Mouse (Mus musculus) intestine, postnatal 0 days (tissue): ENCODE measurements around the gene Gtpbp3. TPM values are rescaled to one million over a fixed set of nuclear protein-coding genes. Genes with fewer than 3 reads are reported as not detected.

ENCODE experiments used
- ATAC-seq: fragments of 200-750 bp; cut with Nextera tagmentation; 2 replicates; pipeline ENCODE4 v1.8.0; 2017; ENCODE audit warnings: mild to moderate bottlenecking, moderate TSS enrichment, moderate library complexity
- H3K27ac ChIP-seq: fragments of 300-500 bp; sonication (generic); 2 replicates; pipeline ENCODE4 v1.5.1; 2014; ENCODE audit warnings: mild to moderate bottlenecking, low read depth, low read length, moderate library complexity
- H3K27me3 ChIP-seq: fragments of 300-500 bp; sonication (generic); replicated peaks from 2 replicates; pipeline ENCODE4 v1.6.1; 2014; ENCODE audit warnings: low read length, mixed read lengths; ENCODE audit not compliant: control insufficient read depth, insufficient read depth
- H3K36me3 ChIP-seq: fragments of 300-500 bp; sonication (generic); 2 replicates; pipeline ENCODE4 v1.6.1; 2014; ENCODE audit warnings: mild to moderate bottlenecking, moderate library complexity; ENCODE audit not compliant: control insufficient read depth, insufficient read depth
- H3K4me1 ChIP-seq: fragments of 300-500 bp; sonication (generic); replicated peaks from 2 replicates; pipeline ENCODE4 v1.6.1; 2014; ENCODE audit warnings: antibody characterized with exemption, low read length, mixed read lengths; ENCODE audit not compliant: control insufficient read depth, insufficient read depth
- H3K4me2 ChIP-seq: fragments of 300-500 bp; sonication (generic); replicated peaks from 2 replicates; pipeline ENCODE4 v1.6.1; 2014; ENCODE audit warnings: low read depth, mild to moderate bottlenecking, moderate library complexity
- H3K4me3 ChIP-seq: fragments of 300-500 bp; sonication (generic); 2 replicates; pipeline ENCODE4 v1.5.1; 2014; ENCODE audit warnings: low read depth, low read length
- H3K9ac ChIP-seq: fragments of 300-500 bp; sonication (generic); 2 replicates; pipeline ENCODE4 v1.6.1; 2014; ENCODE audit warnings: mild to moderate bottlenecking, low read depth, low read length
- H3K9me3 ChIP-seq: fragments of 300-500 bp; sonication (generic); 2 replicates; pipeline ENCODE4 v1.6.1; 2016; ENCODE audit warnings: mixed run types; ENCODE audit not compliant: control insufficient read depth
- CTCF ChIP-seq: sonication (generic); IDR thresholded peaks from 2 replicates; pipeline ENCODE4 v1.5.1; 2016; ENCODE audit warnings: low read depth, mild to moderate bottlenecking, control low read depth, antibody characterized with exemption, moderate library complexity
- WGBS: fragments of 180-500 bp; shearing (Covaris S2); extraction: QIAGEN DNeasy Blood & Tissue Kit; methylation state at CpG from one replicate; pipeline ENCODE4 v1.1.7; 2014; 5-methylcytosine and 5-hydroxymethylcytosine counted together
- polyA plus RNA-seq: library from polyadenylated mRNA; unstranded; fragments of >200 nt; fragmentation: Nextera tagmentation; extraction: Ambion mirVana; gene quantifications from 2 replicates; pipeline ENCODE4 v1.2.1, GENCODE M21; 2015

Gene Gtpbp3
- polyA plus RNA-seq, 1 experiment from 2014 or later, result 6.6 TPM

DNA sequence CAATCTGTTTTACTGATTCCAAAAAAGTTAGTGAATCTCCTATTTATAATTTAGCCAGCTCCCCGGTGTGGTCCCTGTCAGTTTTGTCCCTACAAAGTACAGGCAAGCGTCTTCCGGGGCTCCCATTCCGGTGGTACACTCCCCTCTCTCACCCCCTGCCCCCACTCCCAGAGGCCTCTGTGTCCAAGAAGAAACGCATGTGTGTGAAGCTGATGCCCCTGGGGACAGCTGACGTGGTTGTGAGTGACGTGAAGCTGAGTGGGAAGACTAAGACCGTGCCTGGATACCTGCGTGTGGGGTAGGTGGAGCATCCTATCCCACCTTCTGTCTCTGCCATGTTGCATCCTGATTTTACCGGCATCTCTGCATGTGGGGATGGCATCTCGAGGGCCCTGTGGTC, 57.1 kb downstream of the Gtpbp3 start:
- Histone ChIP-seq H3K27ac (no peak overlapping the region), H3K27me3 (no peaks in the 10 kb centered on the region), H3K9me3 (no peaks in the 10 kb centered on the region), H3K9ac (no peak overlapping the region), H3K4me1 (0 out of 2 replicates have a peak, but pooled peaks cover 2% of the 10 kb centered on the region), H3K4me2 (no peak overlapping the region), H3K36me3 (peaks cover 34% of the 10 kb centered on the region; the same call in 1 of the 2 replicates), H3K4me3 (no peak overlapping the region)
- no peak for ATAC-seq
- TF ChIP-seq CTCF, result no peak
- 89% methylated on average over 11 of the region's 11 CpGs for WGBS

GRCm38 (mm10) chr8:71547590-71547989, 59.7 kb downstream of the Gtpbp3 start:
- Histone ChIP-seq H3K27ac (no peak overlapping the region), H3K4me3 (no peak overlapping the region), H3K4me2 (no peak overlapping the region), H3K9ac (no peak overlapping the region), H3K4me1 (0 out of 2 replicates have a peak, but pooled peaks cover 2% of the 10 kb centered on the region), H3K27me3 (no peaks in the 10 kb centered on the region), H3K36me3 (peaks cover 34% of the 10 kb centered on the region; the same call in 1 of the 2 replicates), H3K9me3 (no peaks in the 10 kb centered on the region)
- WGBS, result 85% methylated on average over 7 of the region's 7 CpGs
- no peak for TF ChIP-seq CTCF
- ATAC-seq, result no peak

Other genes starting within 250 kb of the Gtpbp3 start
- 6.5 and 7.2 TPM in 2 replicates for gene Myo9b, start 215.4 kb upstream of the Gtpbp3 start, polyA plus RNA-seq
- gene Haus8, start 215.2 kb upstream of the Gtpbp3 start, polyA plus RNA-seq, result 12.9 and 13.1 TPM in 2 replicates
- gene Use1, start 121.3 kb upstream of the Gtpbp3 start, polyA plus RNA-seq, result 98.4 and 106 TPM in 2 replicates
- 20.0 and 20.5 TPM in 2 replicates for gene Ocel1, start 116.8 kb upstream of the Gtpbp3 start, polyA plus RNA-seq
- gene Nr2f6, start 106.1 kb upstream of the Gtpbp3 start, polyA plus RNA-seq, result 58.3 and 58.5 TPM in 2 replicates
- gene Ushbp1, start 92.3 kb upstream of the Gtpbp3 start, polyA plus RNA-seq, result 4.1 and 4.9 TPM in 2 replicates
- gene Babam1, start 91.2 kb upstream of the Gtpbp3 start, polyA plus RNA-seq, result 66.8 and 68.6 TPM in 2 replicates
- 2.8 and 4.4 TPM in 2 replicates for gene Ankle1, start 82.1 kb upstream of the Gtpbp3 start, polyA plus RNA-seq
- gene Abhd8, start 24.4 kb upstream of the Gtpbp3 start, polyA plus RNA-seq, result 15.2 and 15.9 TPM in 2 replicates
- gene Mrpl34, start 23.1 kb upstream of the Gtpbp3 start, polyA plus RNA-seq, result 187 and 190 TPM in 2 replicates
- 82.8 and 91.7 TPM in 2 replicates for gene Dda1, start 18.9 kb upstream of the Gtpbp3 start, polyA plus RNA-seq
- 0.54 and 0.74 TPM in 2 replicates for gene Ano8, start 2.1 kb upstream of the Gtpbp3 start, polyA plus RNA-seq
- 109 and 111 TPM in 2 replicates for gene Plvap, start 23.6 kb downstream of the Gtpbp3 start, polyA plus RNA-seq
- gene Ccdc194, start 37.6 kb downstream of the Gtpbp3 start, polyA plus RNA-seq, result 0.08 TPM in 1 of 2 replicates, not detected in the other
- gene Bst2, start 49.4 kb downstream of the Gtpbp3 start, polyA plus RNA-seq, result 85.5 and 91.5 TPM in 2 replicates
- 133 and 143 TPM in 2 replicates for gene Mvb12a, start 54.8 kb downstream of the Gtpbp3 start, polyA plus RNA-seq
- gene Tmem221, start 70.8 kb downstream of the Gtpbp3 start, polyA plus RNA-seq, result 0.66 and 0.90 TPM in 2 replicates
- gene Nxnl1, start 78.5 kb downstream of the Gtpbp3 start, polyA plus RNA-seq, result not detected in 2 replicates
- gene Slc27a1, start 80.8 kb downstream of the Gtpbp3 start, polyA plus RNA-seq, result 14.5 and 14.9 TPM in 2 replicates
- gene Pgls, start 104.1 kb downstream of the Gtpbp3 start, polyA plus RNA-seq, result 152 and 154 TPM in 2 replicates
- 0.47 and 0.77 TPM in 2 replicates for gene Fam129c, start 109.5 kb downstream of the Gtpbp3 start, polyA plus RNA-seq
- gene Colgalt1, start 122.9 kb downstream of the Gtpbp3 start, polyA plus RNA-seq, result 43.3 and 44.5 TPM in 2 replicates
- gene Unc13a, start 183.7 kb downstream of the Gtpbp3 start, polyA plus RNA-seq, result 0.60 and 0.72 TPM in 2 replicates
- 5.7 and 6.8 TPM in 2 replicates for gene Jak3, start 188.2 kb downstream of the Gtpbp3 start, polyA plus RNA-seq
- 2.5 and 3.0 TPM in 2 replicates for gene Insl3, start 201.1 kb downstream of the Gtpbp3 start, polyA plus RNA-seq
- 30.5 and 33.5 TPM in 2 replicates for gene B3gnt3, start 213.7 kb downstream of the Gtpbp3 start, polyA plus RNA-seq
- gene Fcho1, start 237.6 kb downstream of the Gtpbp3 start, polyA plus RNA-seq, result 2.2 and 2.5 TPM in 2 replicates